Mouse (Mus musculus) MEL (cell line): ENCODE data around the gene Tmem116. TPM values are rescaled to one million over a fixed set of nuclear protein-coding genes. Genes with fewer than 3 reads are reported as not detected.
A peak's percentile ranks its signal among the peaks of the same experiment; 100 is the strongest.

Experiments used
- DNase-seq: peaks from one replicate; pipeline ENCODE4 v3.0.0; 2011; ENCODE audit warnings: low read depth, low spot score
- H3K27ac ChIP-seq: 2 replicates; pipeline ENCODE4 v1.5.1; 2012; ENCODE audit warnings: low read depth, mild to moderate bottlenecking, control low read depth, low read length, moderate library complexity; ENCODE audit not compliant: control insufficient read depth
- H3K27me3 ChIP-seq, 2 experiments: fragments of 150-350 bp in 1 of 2; sonication (generic) in 1 of 2; 2 replicates each; pipeline ENCODE4 v1.6.1; 2012; ENCODE audit warnings: low read length in 2 of 2, mild to moderate bottlenecking in 2 of 2, improper control_type of control experiment in 1 of 2, moderate library complexity in 1 of 2; ENCODE audit not compliant: insufficient read depth in 2 of 2, control insufficient read depth in 1 of 2
- H3K36me3 ChIP-seq, 2 experiments: 2 replicates each; pipeline ENCODE4 v1.6.1; 2012 to 2014; ENCODE audit warnings: low read length in 2 of 2, improper control_type of control experiment in 1 of 2, inconsistent platforms in 1 of 2, mild to moderate bottlenecking in 1 of 2; ENCODE audit not compliant: insufficient read depth in 2 of 2, control insufficient read depth in 1 of 2
- H3K4me1 ChIP-seq, 2 experiments: fragments of 150-350 bp in 1 of 2; sonication (generic) in 1 of 2; 2 replicates each; pipeline ENCODE4 v1.6.1; 2012; ENCODE audit warnings: low read length in 2 of 2, improper control_type of control experiment in 1 of 2, mild to moderate bottlenecking in 1 of 2; ENCODE audit not compliant: insufficient read depth in 2 of 2, control insufficient read depth in 1 of 2
- H3K4me3 ChIP-seq, 2 experiments: fragments of 150-350 bp in 1 of 2; sonication (generic) in 1 of 2; 2 replicates each; pipeline ENCODE4 v1.5.1; 2012; ENCODE audit warnings: low read depth in 2 of 2, low read length in 2 of 2, mild to moderate bottlenecking in 2 of 2, moderate library complexity in 2 of 2, control low read depth in 1 of 2, improper control_type of control experiment in 1 of 2; ENCODE audit not compliant: control insufficient read depth in 1 of 2, insufficient read depth in 1 of 2
- H3K79me2 ChIP-seq: 2 replicates; pipeline ENCODE4 v1.6.1; 2012; ENCODE audit warnings: mild to moderate bottlenecking, low read length, moderate library complexity; ENCODE audit not compliant: control insufficient read depth, poor library complexity, insufficient read depth
- H3K9ac ChIP-seq: 2 replicates; pipeline ENCODE4 v1.6.1; 2012; ENCODE audit warnings: low read depth, mild to moderate bottlenecking, control low read depth, low read length, moderate library complexity; ENCODE audit not compliant: control insufficient read depth, poor library complexity, severe bottlenecking
- H3K9me3 ChIP-seq: fragments of 150-350 bp; sonication (generic); replicated peaks from 2 replicates; pipeline ENCODE4 v1.6.1; 2012; ENCODE audit warnings: mild to moderate bottlenecking, low read length, improper control_type of control experiment, moderate library complexity; ENCODE audit not compliant: insufficient read depth
- BHLHE40 ChIP-seq: IDR thresholded peaks from 2 replicates; pipeline ENCODE4 v1.6.1; 2012; ENCODE audit warnings: low read depth, mild to moderate bottlenecking, inconsistent platforms, low read length, improper control_type of control experiment, borderline replicate concordance
- CHD2 ChIP-seq: IDR thresholded peaks from 2 replicates; pipeline ENCODE4 v1.6.1; 2011; ENCODE audit warnings: low read length, improper control_type of control experiment
- CTCF ChIP-seq, 3 experiments: IDR thresholded peaks in 2 of 3; conservative IDR thresholded peaks in 1 of 3; 2 replicates each; pipeline ENCODE4 v1.5.1; 2011 to 2012; ENCODE audit warnings: low read length in 3 of 3, low read depth in 2 of 3, mild to moderate bottlenecking in 2 of 3, improper control_type of control experiment in 1 of 3, inconsistent platforms in 1 of 3, mixed read lengths in 1 of 3, moderate library complexity in 1 of 3; ENCODE audit not compliant: control insufficient read depth in 1 of 3, insufficient read depth in 1 of 3, poor library complexity in 1 of 3, severe bottlenecking in 1 of 3
- ELF1 ChIP-seq: IDR thresholded peaks from 2 replicates; pipeline ENCODE4 v1.6.1; 2014; ENCODE audit warnings: low read depth, mild to moderate bottlenecking, inconsistent platforms, low read length, improper control_type of control experiment, moderate library complexity
- EP300 ChIP-seq, 2 experiments: IDR thresholded peaks; 2 replicates each; pipeline ENCODE4 v1.6.1; 2011; ENCODE audit warnings: improper control_type of control experiment in 2 of 2, low read length in 2 of 2, low read depth in 1 of 2, mild to moderate bottlenecking in 1 of 2
- ETS1 ChIP-seq: IDR thresholded peaks from 2 replicates; pipeline ENCODE4 v1.6.1; 2012; ENCODE audit warnings: low read depth, mild to moderate bottlenecking, inconsistent platforms, low read length, improper control_type of control experiment, moderate library complexity
- GABPA ChIP-seq: IDR thresholded peaks from 2 replicates; pipeline ENCODE4 v1.6.1; 2012; ENCODE audit warnings: low read depth, mild to moderate bottlenecking, inconsistent platforms, low read length, improper control_type of control experiment, moderate library complexity
- HCFC1 ChIP-seq: IDR thresholded peaks from 2 replicates; pipeline ENCODE4 v1.6.1; 2012; ENCODE audit warnings: low read depth, mild to moderate bottlenecking, inconsistent platforms, low read length, improper control_type of control experiment, moderate library complexity
- KAT2A ChIP-seq: conservative IDR thresholded peaks from 2 replicates; pipeline ENCODE4 v1.6.1; 2012; ENCODE audit warnings: low read depth, low read length, improper control_type of control experiment, inconsistent platforms
- MAX ChIP-seq: IDR thresholded peaks from 2 replicates; pipeline ENCODE4 v1.6.1; 2011; ENCODE audit warnings: low read length, improper control_type of control experiment
- MEF2A ChIP-seq: IDR thresholded peaks from 2 replicates; pipeline ENCODE4 v1.6.1; 2014; ENCODE audit warnings: low read depth, mild to moderate bottlenecking, inconsistent platforms, low read length, improper control_type of control experiment; ENCODE audit not compliant: poor library complexity, insufficient replicate concordance, severe bottlenecking; ENCODE audit errors: extremely low read depth
- NELFE ChIP-seq: IDR thresholded peaks from 2 replicates; pipeline ENCODE4 v1.6.1; 2011; ENCODE audit warnings: low read depth, low read length, improper control_type of control experiment
- POLR2AphosphoS5 ChIP-seq: IDR thresholded peaks from 2 replicates; pipeline ENCODE4 v1.6.1; 2012; ENCODE audit warnings: low read depth, borderline replicate concordance, mild to moderate bottlenecking, inconsistent platforms, low read length, moderate library complexity, mixed read lengths
- RAD21 ChIP-seq: IDR thresholded peaks from 2 replicates; pipeline ENCODE4 v1.6.1; 2011; ENCODE audit warnings: mild to moderate bottlenecking, low read depth, low read length, improper control_type of control experiment
- SIN3A ChIP-seq: IDR thresholded peaks from 2 replicates; pipeline ENCODE4 v1.6.1; 2012; ENCODE audit warnings: low read length, improper control_type of control experiment, inconsistent platforms
- SMC3 ChIP-seq: IDR thresholded peaks from 2 replicates; pipeline ENCODE4 v1.6.1; 2011; ENCODE audit warnings: low read depth, low read length, improper control_type of control experiment
- TAL1 ChIP-seq: IDR thresholded peaks from 2 replicates; pipeline ENCODE4 v1.6.1; 2012; ENCODE audit warnings: mild to moderate bottlenecking, inconsistent platforms, low read length, moderate library complexity, mixed read lengths
- TBP ChIP-seq: IDR thresholded peaks from 2 replicates; pipeline ENCODE4 v1.8.0; 2011; ENCODE audit warnings: low read depth, low read length, improper control_type of control experiment
- ZC3H11A ChIP-seq: IDR thresholded peaks from 2 replicates; pipeline ENCODE4 v1.6.1; 2012; ENCODE audit warnings: low read depth, mild to moderate bottlenecking, inconsistent platforms, low read length, improper control_type of control experiment
- ZKSCAN1 ChIP-seq: IDR thresholded peaks from 2 replicates; pipeline ENCODE4 v1.6.1; 2012; ENCODE audit warnings: low read depth, mild to moderate bottlenecking, inconsistent platforms, low read length, improper control_type of control experiment, moderate library complexity
- ZMIZ1 ChIP-seq: IDR thresholded peaks from 2 replicates; pipeline ENCODE4 v1.6.1; 2012; ENCODE audit warnings: low read depth, mild to moderate bottlenecking, inconsistent platforms, low read length, improper control_type of control experiment, moderate library complexity
- polyA plus RNA-seq, 2 experiments: library from polyadenylated mRNA; stranded (reverse) in 1 of 2; unstranded in 1 of 2; fragments of >175 nt in 1 of 2; fragments of >200 nt in 1 of 2; gene quantifications; 2 replicates each; pipeline versions ENCODE4 v1.2.1 to v1.2.4; 2012; ENCODE audit warnings: low replicate concordance in 2 of 2, low read depth in 1 of 2; ENCODE audit not compliant: insufficient read length in 2 of 2, insufficient read depth in 1 of 2, missing spikeins in 1 of 2
- total RNA-seq: library from RNA; depleted of rRNA; stranded (reverse); fragments of 300-350 nt; gene quantifications from 2 replicates; pipeline ENCODE4 v1.2.3, GENCODE M21; 2012

Gene Tmem116
- total and polyA plus RNA-seq, 3 experiments = 1.7 to 2.6 TPM; not detected in 1

- H3K4me1 ChIP-seq = peaks cover 0 to 15% of the 10 kb centered on the region in 2 experiments; a peak in 2 of 4 replicates
- no peak overlapping the region for H3K9ac ChIP-seq
- H3K4me3 ChIP-seq = no peak overlapping the region
- no peaks in the 10 kb centered on the region for H3K9me3 ChIP-seq
- H3K27me3 ChIP-seq = no peaks in the 10 kb centered on the region
- H3K36me3 ChIP-seq = peaks cover 3 to 11% of the 10 kb centered on the region in 2 experiments; a peak in 3 of 4 replicates
- peak; percentile 89 for DNase-seq
- TF ChIP-seq BHLHE40 = no peak
- peak; percentile 77 for TF ChIP-seq SMC3
- peak; percentile 43 to 73 (median 71) for TF ChIP-seq CTCF (IDR thresholded peaks at IDR 0.05 in 2 of 3, conservative IDR thresholded peaks at IDR 0.05 in 1 of 3; ENCODE audit: control insufficient read depth in 1 of 3, insufficient read depth in 1 of 3, low read depth in 2 of 3, low read length in 3 of 3, poor library complexity in 1 of 3, severe bottlenecking in 1 of 3)
- TF ChIP-seq TAL1 = no peak
- no peak for TF ChIP-seq POLR2AphosphoS5
- TF ChIP-seq EP300 (IDR thresholded peaks at IDR 0.05; ENCODE audit: low read depth in 1 of 2, low read length in 2 of 2) = no peak
- TF ChIP-seq SIN3A = peak; percentile 13; the same call in 1 of the 2 replicates
- peak; percentile 38; the same call in 1 of the 2 replicates for TF ChIP-seq ZC3H11A
- TF ChIP-seq GABPA = no peak
- TF ChIP-seq MAX = no peak
- no peak for TF ChIP-seq KAT2A
- no peak for TF ChIP-seq NELFE
- TF ChIP-seq HCFC1 = peak; percentile 30; the same call in 1 of the 2 replicates
- TF ChIP-seq TBP = peak; percentile 15; the same call in 1 of the 2 replicates
- peak; percentile 58 for TF ChIP-seq RAD21
- 0 out of 2 replicates have a peak, but pooled peaks have one; percentile 2 for TF ChIP-seq ELF1
- TF ChIP-seq ZMIZ1 = no peak
- no peak for TF ChIP-seq MEF2A
- TF ChIP-seq, all 39 proteins: peak for 8
- H3K27ac ChIP-seq = no peak overlapping the region
- peaks cover 20% of the 10 kb centered on the region for H3K79me2 ChIP-seq
These were observed 1.7 kb upstream of the Tmem116 start for GRCm38 (mm10) chr5:121449976-121450375.

- H3K27me3 ChIP-seq = no peaks in the 10 kb centered on the region
- H3K27ac ChIP-seq = no peak overlapping the region
- TF ChIP-seq ETS1 (no peak), MAX (no peak), GABPA (no peak), CHD2 (no peak), HCFC1 (no peak), ZMIZ1 (no peak), ZKSCAN1 (no peak), POLR2AphosphoS5 (no peak)
- H3K9ac ChIP-seq = no peak overlapping the region
- H3K4me1 ChIP-seq = peaks cover under 1 to 19% of the 10 kb centered on the region in 2 experiments; a peak in 2 of 4 replicates
- peaks cover 20% of the 10 kb centered on the region for H3K79me2 ChIP-seq
- peaks cover 3 to 14% of the 10 kb centered on the region in 2 experiments; a peak in 3 of 4 replicates for H3K36me3 ChIP-seq
- H3K4me3 ChIP-seq = no peak overlapping the region
- DNase-seq = peak; percentile 28
- no peaks in the 10 kb centered on the region for H3K9me3 ChIP-seq
These were observed 1.2 kb upstream of the Tmem116 start for GRCm38 (mm10) chr5:121450476-121450875.
